Mouse (Mus musculus): Measurements from ENCODE around the gene Mvk. TPM values are rescaled to one million over a fixed set of nuclear protein-coding genes. Genes with fewer than 3 reads are reported as not detected.

Mvk gene
- polyA plus RNA-seq, 1 experiment from 2014 or later, result 47.6 TPM

DNA sequence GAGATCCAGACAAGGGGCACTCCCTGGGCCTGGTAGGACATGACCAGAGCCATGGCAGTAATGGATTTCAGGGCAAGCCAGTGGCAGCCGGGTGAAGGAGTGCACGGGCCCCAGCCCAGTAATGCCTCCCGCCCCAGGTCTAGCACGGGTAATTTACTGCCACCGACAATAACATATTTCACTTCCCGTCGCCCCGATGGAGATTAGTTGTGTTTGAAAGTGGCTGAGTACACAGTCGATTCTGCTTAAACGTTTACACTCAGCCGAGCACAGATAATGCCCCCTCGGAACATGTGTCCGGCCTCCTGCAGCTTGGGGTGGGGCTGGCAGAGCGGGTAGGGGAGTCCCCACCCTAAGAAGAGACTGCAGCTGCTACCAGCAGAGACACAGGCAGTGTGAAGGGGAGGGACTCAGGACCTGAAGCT lies 38.5 kb downstream of the Mvk start:
- Histone ChIP-seq H3K9ac (ENCODE audit: low read length) (no peak overlapping the region), H3K27ac (replicated peaks; ENCODE audit: low read depth, low read length) (no peak overlapping the region), H3K4me2 (ENCODE audit: low read depth, severe bottlenecking) (no peak overlapping the region)

DNA sequence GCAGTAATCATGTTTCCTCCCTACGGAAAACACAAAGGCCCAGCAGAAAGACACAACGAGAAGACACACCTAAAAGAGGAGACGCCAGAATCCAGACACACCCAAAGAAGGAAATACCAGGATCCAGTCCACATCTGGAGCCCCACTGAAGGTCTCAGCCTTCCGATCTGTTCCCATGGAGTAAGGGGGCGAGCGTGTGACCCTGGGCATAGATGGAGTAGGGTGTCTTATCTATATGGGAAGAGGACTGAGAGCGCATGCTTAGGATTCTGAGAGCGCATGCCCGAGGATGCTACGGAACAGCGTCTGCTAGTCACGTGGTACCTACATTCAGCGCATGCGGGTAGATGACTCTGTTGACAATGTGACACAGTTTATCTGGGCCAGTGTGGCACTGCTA lies 41.6 kb downstream of the Mvk start:
- WGBS, result 93% methylated on average over 14 of the region's 14 CpGs
- ATAC-seq (ENCODE audit: insufficient number of reproducible peaks, low FRiP score, low TSS enrichment, low read depth) (no peak), DNase-seq (ENCODE audit: low spot score) (no peak)
- H3K9ac ChIP-seq (ENCODE audit: low read length), result no peak overlapping the region
- no peak overlapping the region for H3K4me3 ChIP-seq (ENCODE audit: low read depth, low read length)
- no peaks in the 10 kb centered on the region for H3K36me3 ChIP-seq (ENCODE audit: control insufficient read depth, insufficient read depth, low read length)
- H3K27ac ChIP-seq (replicated peaks; ENCODE audit: low read depth, low read length), result no peak overlapping the region
- no peaks in the 10 kb centered on the region; the same call in 1 of the 2 replicates for H3K4me1 ChIP-seq (ENCODE audit: control insufficient read depth, insufficient read depth, low read length)
- no peaks in the 10 kb centered on the region for H3K9me3 ChIP-seq (ENCODE audit: control insufficient read depth, low read length)
- no peak overlapping the region for H3K4me2 ChIP-seq (ENCODE audit: low read depth, severe bottlenecking)
- no peaks in the 10 kb centered on the region for H3K27me3 ChIP-seq (ENCODE audit: control insufficient read depth, insufficient read depth, low read length)

More for the DNA sequence above, 38.5 kb downstream of the Mvk start:
- Histone ChIP-seq H3K4me3 (ENCODE audit: low read depth, low read length) (no peak overlapping the region), H3K9me3 (ENCODE audit: control insufficient read depth, low read length) (no peaks in the 10 kb centered on the region), H3K36me3 (ENCODE audit: control insufficient read depth, insufficient read depth, low read length) (no peaks in the 10 kb centered on the region), H3K4me1 (ENCODE audit: control insufficient read depth, insufficient read depth, low read length) (no peaks in the 10 kb centered on the region; the same call in 1 of the 2 replicates), H3K27me3 (ENCODE audit: control insufficient read depth, insufficient read depth, low read length) (no peaks in the 10 kb centered on the region)
- no peak for DNase-seq (ENCODE audit: low spot score)
- WGBS, result 14% methylated on average over 14 of the region's 14 CpGs
- no peak for ATAC-seq (ENCODE audit: insufficient number of reproducible peaks, low FRiP score, low TSS enrichment, low read depth)

DNA sequence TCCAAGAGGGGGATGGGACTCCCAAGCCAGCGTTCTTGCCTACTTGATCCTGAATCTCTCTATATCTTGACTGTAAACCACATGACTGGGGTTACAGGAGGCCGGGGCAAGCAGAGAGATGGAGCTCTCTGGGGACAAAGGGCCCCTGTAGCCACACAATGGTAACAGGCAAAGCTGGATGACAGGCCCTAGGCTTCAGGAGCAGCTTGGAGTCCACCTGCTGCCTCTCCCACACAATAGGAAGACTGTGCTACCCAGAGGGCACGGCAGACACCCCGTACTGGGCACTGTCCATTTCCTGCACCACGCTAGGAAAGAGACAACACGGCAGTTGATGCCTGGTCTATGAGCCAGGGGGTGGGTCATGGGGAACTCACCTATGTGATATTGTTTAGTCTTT lies 45.5 kb downstream of the Mvk start:
- WGBS, result 81% methylated on average over 6 of the region's 6 CpGs
- ATAC-seq (ENCODE audit: insufficient number of reproducible peaks, low FRiP score, low TSS enrichment, low read depth), result no peak; the same call in 1 of the 2 replicates
- no peak overlapping the region for H3K9ac ChIP-seq (ENCODE audit: low read length)
- H3K4me1 ChIP-seq (ENCODE audit: control insufficient read depth, insufficient read depth, low read length), result no peaks in the 10 kb centered on the region
- no peaks in the 10 kb centered on the region for H3K27me3 ChIP-seq (ENCODE audit: control insufficient read depth, insufficient read depth, low read length)
- no peak overlapping the region for H3K4me3 ChIP-seq (ENCODE audit: low read depth, low read length)
- H3K36me3 ChIP-seq (ENCODE audit: control insufficient read depth, insufficient read depth, low read length), result no peaks in the 10 kb centered on the region
- no peak overlapping the region for H3K4me2 ChIP-seq (ENCODE audit: low read depth, severe bottlenecking)
- H3K27ac ChIP-seq (replicated peaks; ENCODE audit: low read depth, low read length), result no peak overlapping the region
- no peak for DNase-seq (ENCODE audit: low spot score)
- no peaks in the 10 kb centered on the region for H3K9me3 ChIP-seq (ENCODE audit: control insufficient read depth, low read length)

DNA sequence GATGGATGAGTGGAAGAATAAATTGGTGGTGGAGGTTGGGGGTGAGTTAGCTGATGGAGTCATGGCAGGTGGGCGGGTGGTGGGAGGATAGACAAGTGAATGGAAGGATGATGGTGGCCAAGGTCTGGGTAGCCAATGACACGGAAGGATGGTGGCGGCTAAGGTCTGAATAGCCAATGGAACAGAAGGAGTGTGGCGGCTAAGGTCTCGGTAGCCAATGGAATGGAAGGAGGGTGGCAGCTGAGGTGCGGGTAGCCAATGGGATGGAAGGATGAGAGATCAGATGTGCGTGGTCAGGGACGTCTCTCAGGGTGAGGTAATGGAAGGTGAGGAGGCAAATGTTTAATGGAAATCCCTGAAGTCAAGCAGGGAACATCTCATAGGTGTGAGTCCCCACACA lies 46.2 kb downstream of the Mvk start:
- no peaks in the 10 kb centered on the region for H3K9me3 ChIP-seq (ENCODE audit: control insufficient read depth, low read length)
- H3K36me3 ChIP-seq (ENCODE audit: control insufficient read depth, insufficient read depth, low read length), result no peaks in the 10 kb centered on the region
- no peak overlapping the region for H3K4me3 ChIP-seq (ENCODE audit: low read depth, low read length)
- ATAC-seq (ENCODE audit: insufficient number of reproducible peaks, low FRiP score, low TSS enrichment, low read depth) (no peak), DNase-seq (ENCODE audit: low spot score) (no peak)
- H3K27ac ChIP-seq (replicated peaks; ENCODE audit: low read depth, low read length), result no peak overlapping the region
- WGBS, result 96% methylated on average over 8 of the region's 8 CpGs
- no peaks in the 10 kb centered on the region for H3K4me1 ChIP-seq (ENCODE audit: control insufficient read depth, insufficient read depth, low read length)
- H3K9ac ChIP-seq (ENCODE audit: low read length), result no peak overlapping the region
- no peak overlapping the region for H3K4me2 ChIP-seq (ENCODE audit: low read depth, severe bottlenecking)
- H3K27me3 ChIP-seq (ENCODE audit: control insufficient read depth, insufficient read depth, low read length), result no peaks in the 10 kb centered on the region

DNA sequence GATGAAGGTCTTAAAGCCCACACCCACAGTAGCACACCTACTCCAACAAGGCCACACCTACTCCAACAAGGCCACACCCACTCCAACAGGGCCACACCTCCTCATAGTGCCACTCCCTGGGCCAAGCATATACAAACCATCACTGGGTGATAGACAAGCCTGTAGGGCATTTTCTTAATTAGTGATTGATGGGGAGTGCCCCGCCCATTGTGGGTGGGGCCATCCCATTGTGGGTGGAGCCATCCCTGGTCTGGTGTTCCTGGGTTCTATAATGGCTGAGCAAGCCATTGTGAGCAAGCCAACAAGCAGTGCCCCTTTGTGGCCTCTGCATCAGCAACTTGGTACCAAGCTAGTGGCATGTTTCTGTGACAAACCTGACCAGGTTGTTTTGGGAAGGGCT lies 50.7 kb downstream of the Mvk start:
- no peaks in the 10 kb centered on the region for H3K36me3 ChIP-seq (ENCODE audit: control insufficient read depth, insufficient read depth, low read length)
- H3K27ac ChIP-seq (replicated peaks; ENCODE audit: low read depth, low read length), result no peak overlapping the region
- DNase-seq (ENCODE audit: low spot score), result no peak
- no peaks in the 10 kb centered on the region for H3K27me3 ChIP-seq (ENCODE audit: control insufficient read depth, insufficient read depth, low read length)
- H3K4me1 ChIP-seq (ENCODE audit: control insufficient read depth, insufficient read depth, low read length), result no peaks in the 10 kb centered on the region
- H3K4me2 ChIP-seq (ENCODE audit: low read depth, severe bottlenecking), result no peak overlapping the region
- no peak overlapping the region for H3K4me3 ChIP-seq (ENCODE audit: low read depth, low read length)
- ATAC-seq (ENCODE audit: insufficient number of reproducible peaks, low FRiP score, low TSS enrichment, low read depth), result no peak
- H3K9me3 ChIP-seq (ENCODE audit: control insufficient read depth, low read length), result 0 out of 2 replicates have a peak, but pooled peaks cover 2% of the 10 kb centered on the region
- 24% methylated on average over 1 of the region's 1 CpGs for WGBS
- no peak overlapping the region for H3K9ac ChIP-seq (ENCODE audit: low read length)

DNA sequence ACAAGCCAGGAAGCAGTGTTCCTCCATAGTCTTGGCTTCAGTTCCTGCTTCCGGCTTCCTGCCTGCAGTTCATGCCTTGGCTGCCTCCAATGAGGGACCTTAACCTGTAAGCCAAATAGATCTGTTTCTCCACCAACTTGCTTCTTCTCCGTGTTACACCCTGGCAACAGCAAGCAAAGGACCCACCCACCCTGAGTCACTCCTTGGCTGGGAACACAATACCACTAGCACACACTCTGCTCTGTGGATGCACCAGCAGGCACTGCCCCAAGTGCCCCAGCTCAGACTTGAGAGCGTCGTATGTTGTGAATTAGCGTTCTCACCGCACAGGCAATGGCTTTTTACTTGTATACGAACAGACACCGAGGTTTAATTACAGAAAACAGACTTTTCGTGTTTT lies 57.2 kb downstream of the Mvk start:
- DNase-seq (ENCODE audit: low spot score), result no peak
- H3K9ac ChIP-seq (ENCODE audit: low read length), result no peak overlapping the region
- no peak for ATAC-seq (ENCODE audit: insufficient number of reproducible peaks, low FRiP score, low TSS enrichment, low read depth)
- H3K36me3 ChIP-seq (ENCODE audit: control insufficient read depth, insufficient read depth, low read length), result no peaks in the 10 kb centered on the region
- WGBS, result 39% methylated on average over 9 of the region's 9 CpGs
- no peak overlapping the region for H3K4me2 ChIP-seq (ENCODE audit: low read depth, severe bottlenecking)
- no peak overlapping the region for H3K4me3 ChIP-seq (ENCODE audit: low read depth, low read length)
- H3K4me1 ChIP-seq (ENCODE audit: control insufficient read depth, insufficient read depth, low read length), result no peaks in the 10 kb centered on the region
- H3K27me3 ChIP-seq (ENCODE audit: control insufficient read depth, insufficient read depth, low read length), result no peaks in the 10 kb centered on the region
- H3K9me3 ChIP-seq (ENCODE audit: control insufficient read depth, low read length), result 0 out of 2 replicates have a peak, but pooled peaks cover 2% of the 10 kb centered on the region
- no peak overlapping the region for H3K27ac ChIP-seq (replicated peaks; ENCODE audit: low read depth, low read length)

DNA sequence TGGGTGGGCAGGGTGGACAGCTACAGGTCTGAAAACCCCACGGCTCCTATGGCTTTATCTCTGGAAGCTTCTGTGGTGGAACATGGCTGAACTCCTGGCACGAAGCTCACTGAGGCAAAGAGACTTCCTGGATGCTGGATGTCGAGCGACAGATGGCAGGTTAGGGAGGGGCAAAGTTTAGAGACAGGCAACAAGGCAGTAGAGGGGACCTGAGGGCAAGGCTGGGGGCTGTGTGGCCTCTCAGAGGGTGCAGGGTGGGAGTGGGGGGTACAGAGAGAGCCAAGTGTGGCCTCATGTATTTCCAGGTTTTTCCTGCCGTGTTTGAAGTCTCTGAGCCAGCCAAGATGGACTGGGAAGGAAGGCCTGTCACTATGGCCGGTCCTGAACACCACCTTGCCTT lies 60.8 kb downstream of the Mvk start:
- Histone ChIP-seq H3K4me3 (ENCODE audit: low read depth, low read length) (no peak overlapping the region), H3K4me1 (ENCODE audit: control insufficient read depth, insufficient read depth, low read length) (peaks cover 5% of the 10 kb centered on the region; the same call in 1 of the 2 replicates), H3K36me3 (ENCODE audit: control insufficient read depth, insufficient read depth, low read length) (no peaks in the 10 kb centered on the region), H3K4me2 (ENCODE audit: low read depth, severe bottlenecking) (no peak overlapping the region), H3K27ac (replicated peaks; ENCODE audit: low read depth, low read length) (no peak overlapping the region), H3K9me3 (ENCODE audit: control insufficient read depth, low read length) (no peaks in the 10 kb centered on the region), H3K9ac (ENCODE audit: low read length) (no peak overlapping the region), H3K27me3 (ENCODE audit: control insufficient read depth, insufficient read depth, low read length) (no peaks in the 10 kb centered on the region)
- ATAC-seq (ENCODE audit: insufficient number of reproducible peaks, low FRiP score, low TSS enrichment, low read depth), result no peak
- DNase-seq (ENCODE audit: low spot score), result no peak
- WGBS, result 68% methylated on average over 6 of the region's 6 CpGs

DNA sequence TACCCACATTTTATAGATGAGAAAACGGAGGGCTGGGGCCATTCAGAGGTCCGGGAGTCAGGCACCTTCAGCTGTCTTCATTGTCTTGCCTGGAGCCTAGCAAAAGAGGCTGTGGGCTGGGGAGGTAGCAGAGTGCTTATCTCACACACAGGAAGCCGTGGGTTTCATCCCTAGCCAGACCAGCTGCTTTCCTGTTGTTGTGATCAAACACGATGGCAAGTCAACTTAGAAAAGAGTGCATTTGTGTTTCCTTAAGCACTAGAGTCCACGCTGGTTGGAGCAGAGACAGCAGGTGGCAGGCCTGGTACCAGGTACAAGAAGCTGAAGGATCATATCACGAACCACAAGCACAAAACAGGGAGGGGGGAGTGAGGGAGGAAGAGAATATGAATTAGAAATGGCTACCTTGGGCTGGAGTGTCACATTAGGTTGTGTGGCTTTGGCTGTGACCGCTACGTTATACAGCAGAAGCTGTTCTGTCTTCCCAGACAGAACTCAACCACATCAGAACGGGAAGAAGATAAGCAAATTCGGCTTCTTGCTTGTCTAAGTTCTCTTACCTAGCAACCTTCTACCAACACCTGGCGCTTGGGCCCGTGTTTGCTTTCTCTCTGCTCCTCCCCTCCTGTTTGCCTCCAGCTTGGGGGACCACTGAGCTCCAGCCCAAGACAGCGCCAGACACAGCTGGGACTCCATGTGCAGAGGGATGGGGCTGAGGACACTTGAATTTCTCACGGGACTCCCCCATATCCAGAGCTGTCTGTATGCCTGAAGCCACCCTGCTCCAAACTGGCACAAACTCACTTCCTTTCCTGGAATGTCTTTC lies 61.4 kb downstream of the Mvk start:
- Histone ChIP-seq H3K9ac (ENCODE audit: low read length) (no peak overlapping the region), H3K4me1 (ENCODE audit: control insufficient read depth, insufficient read depth, low read length) (peaks cover 7% of the 10 kb centered on the region; the same call in 1 of the 2 replicates), H3K4me3 (ENCODE audit: low read depth, low read length) (no peak overlapping the region), H3K9me3 (ENCODE audit: control insufficient read depth, low read length) (no peaks in the 10 kb centered on the region), H3K27ac (replicated peaks; ENCODE audit: low read depth, low read length) (no peak overlapping the region), H3K27me3 (ENCODE audit: control insufficient read depth, insufficient read depth, low read length) (no peaks in the 10 kb centered on the region), H3K4me2 (ENCODE audit: low read depth, severe bottlenecking) (no peak overlapping the region), H3K36me3 (ENCODE audit: control insufficient read depth, insufficient read depth, low read length) (no peaks in the 10 kb centered on the region)
- WGBS, result 81% methylated on average over 14 of the region's 14 CpGs
- no peak for ATAC-seq (ENCODE audit: insufficient number of reproducible peaks, low FRiP score, low TSS enrichment, low read depth)
- no peak for DNase-seq (ENCODE audit: low spot score)
